11 mouse cellular contexts compared by ENCODE assay signal in the genomic region with DNA sequence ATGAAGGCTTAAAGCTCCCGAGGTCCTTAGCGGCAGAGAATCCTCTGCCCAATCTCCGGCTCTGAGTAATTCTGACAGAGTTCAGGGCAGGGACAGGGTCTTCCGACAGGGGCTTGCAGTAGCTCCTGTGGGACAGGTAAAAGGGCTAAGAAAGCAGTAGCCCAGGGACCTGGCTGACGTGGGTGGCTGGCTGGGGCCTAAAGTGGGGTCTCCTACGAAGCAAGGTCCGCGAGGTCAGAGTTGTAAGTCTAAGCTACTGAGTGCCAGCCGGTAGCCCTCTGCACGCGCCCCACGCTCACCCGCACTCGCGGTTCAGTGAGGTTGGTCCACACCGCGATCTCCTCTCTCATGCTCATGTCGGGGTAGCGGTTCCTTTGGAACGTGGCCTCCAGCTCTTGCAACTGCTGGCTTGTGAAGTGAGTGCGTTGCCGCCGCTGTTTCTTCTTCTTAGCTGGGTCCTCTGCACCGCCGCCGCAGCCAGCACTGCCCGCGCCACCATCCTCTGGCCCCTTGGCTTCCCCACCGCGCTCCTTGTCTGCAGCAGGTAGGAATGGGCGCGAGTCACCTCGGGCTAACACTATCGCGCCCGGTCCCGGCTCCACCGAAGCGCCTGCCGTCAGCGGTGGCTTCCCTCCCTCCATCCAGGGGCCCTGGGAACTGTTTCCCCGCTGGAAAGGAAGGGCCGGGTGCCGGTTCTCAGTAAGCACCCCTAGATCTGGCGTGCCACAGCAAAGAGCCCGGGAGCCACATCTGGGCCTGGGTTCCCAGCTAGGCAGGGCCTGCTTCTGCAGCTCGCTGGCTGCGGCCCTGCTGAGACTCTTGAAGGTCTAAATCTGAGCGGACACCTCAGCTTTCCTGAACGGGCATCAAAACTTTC. TPM values are rescaled to one million over a fixed set of nuclear protein-coding genes. Genes with fewer than 3 reads are reported as not detected.
DNase-seq lines count a peak whose midpoint lies in the region; ATAC-seq lines count a peak whose summit lies in the region.
"Had no signal": no experiment of that assay in that cellular context is flagged by ENCODE, and none has a peak within 500 bp of the region (broad histone marks: within the 10 kb centered on the region; RNA-seq: fewer than 3 reads in every experiment).

No protein-coding gene starts in this region.

- H3K4me3 ChIP-seq in forebrain, embryonic 11.5 days (ENCODE audit: low read depth, low read length): no peak overlapping the region
- no peak overlapping the region for H3K4me3 ChIP-seq in forebrain, embryonic 16.5 days (replicated peaks; ENCODE audit: low read length)
- no peak overlapping the region for H3K4me3 ChIP-seq in neural tube, embryonic 15.5 days (replicated peaks)
- H3K4me3 ChIP-seq: liver, embryonic 15.5 days had no signal

- no peak for ATAC-seq in forebrain, embryonic 11.5 days (replicated peaks; ENCODE audit: low FRiP score)
- no peak for ATAC-seq in forebrain, embryonic 16.5 days
- no peak for ATAC-seq in neural tube, embryonic 15.5 days (ENCODE audit: low FRiP score)
- ATAC-seq in inflammation-experienced regulatory T-cells, adult 6 months: no peak

- no peaks in the 10 kb centered on the region for H3K9me3 ChIP-seq in forebrain, embryonic 11.5 days (ENCODE audit: control insufficient read depth, low read length)
- H3K9me3 ChIP-seq in forebrain, embryonic 16.5 days (ENCODE audit: control insufficient read depth, low read length): no peaks in the 10 kb centered on the region
- H3K9me3 ChIP-seq in neural tube, embryonic 15.5 days (replicated peaks): no peaks in the 10 kb centered on the region
- H3K9me3 ChIP-seq: liver, embryonic 15.5 days had no signal

- under 1% methylated on average over 50 of the region's 50 CpGs for WGBS in forebrain, embryonic 11.5 days
- WGBS in forebrain, embryonic 16.5 days: under 1% methylated on average over 50 of the region's 50 CpGs
- under 1% methylated on average over 50 of the region's 50 CpGs for WGBS in neural tube, embryonic 15.5 days

- no peaks in the 10 kb centered on the region for H3K36me3 ChIP-seq in forebrain, embryonic 11.5 days (ENCODE audit: control insufficient read depth, insufficient read depth, low read length)
- no peaks in the 10 kb centered on the region for H3K36me3 ChIP-seq in forebrain, embryonic 16.5 days (ENCODE audit: control insufficient read depth, insufficient read depth)
- no peaks in the 10 kb centered on the region for H3K36me3 ChIP-seq in neural tube, embryonic 15.5 days
- H3K36me3 ChIP-seq: liver, embryonic 15.5 days had no signal

- no peak overlapping the region for H3K9ac ChIP-seq in forebrain, embryonic 11.5 days (ENCODE audit: low read length)
- H3K9ac ChIP-seq in forebrain, embryonic 16.5 days (replicated peaks; ENCODE audit: low read depth, low read length): no peak overlapping the region
- H3K9ac ChIP-seq in neural tube, embryonic 15.5 days (replicated peaks): no peak overlapping the region
- H3K9ac ChIP-seq: liver, embryonic 15.5 days had no signal

- no peak overlapping the region for H3K27ac ChIP-seq in forebrain, embryonic 11.5 days (ENCODE audit: low read depth, low read length)
- H3K27ac ChIP-seq in forebrain, embryonic 16.5 days (ENCODE audit: low read length): no peak overlapping the region
- H3K27ac ChIP-seq in neural tube, embryonic 15.5 days (replicated peaks): no peak overlapping the region
- H3K27ac ChIP-seq: liver, embryonic 15.5 days had no signal

- H3K4me1 ChIP-seq in forebrain, embryonic 11.5 days (replicated peaks; ENCODE audit: control insufficient read depth, insufficient read depth, low read length): peaks cover 14% of the 10 kb centered on the region; the same call in 1 of the 2 replicates
- peaks cover 18% of the 10 kb centered on the region for H3K4me1 ChIP-seq in forebrain, embryonic 16.5 days (replicated peaks; ENCODE audit: control insufficient read depth, insufficient read depth, low read length)
- H3K4me1 ChIP-seq in neural tube, embryonic 15.5 days: peaks cover 21% of the 10 kb centered on the region

- peaks cover 87% of the 10 kb centered on the region for H3K27me3 ChIP-seq in forebrain, embryonic 11.5 days (ENCODE audit: control insufficient read depth, insufficient read depth, low read length)
- H3K27me3 ChIP-seq in forebrain, embryonic 16.5 days (replicated peaks; ENCODE audit: control insufficient read depth, insufficient read depth, low read length): peaks cover 67% of the 10 kb centered on the region
- H3K27me3 ChIP-seq in neural tube, embryonic 15.5 days (replicated peaks): peaks cover 89% of the 10 kb centered on the region

- no peak overlapping the region for H3K4me2 ChIP-seq in forebrain, embryonic 11.5 days (ENCODE audit: low read depth, low read length, severe bottlenecking)
- no peak overlapping the region for H3K4me2 ChIP-seq in forebrain, embryonic 16.5 days (ENCODE audit: low read length)
- no peak overlapping the region for H3K4me2 ChIP-seq in neural tube, embryonic 15.5 days
- H3K4me2 ChIP-seq: liver, embryonic 15.5 days had no signal

- DNase-seq in forebrain, embryonic 11.5 days (ENCODE audit: low spot score): peak; percentile 62
- peak; percentile 74 for DNase-seq in neural tube, embryonic 10.5 days (ENCODE audit: extremely low spot score, low spot score)
- DNase-seq in kidney, postnatal 10 days: peak; percentile 33
- peak; percentile 35 for DNase-seq in yolk sac, embryonic 10.5 days (ENCODE audit: low spot score)
- no peak for DNase-seq in thymus, postnatal 25 days
- DNase-seq: B cell, adult 2 months; gastrocnemius, postnatal 25 days had no signal

RNA-seq across cellular contexts. Expression of gene Pitx1, which starts 7.6 kb away (rescaled TPM):
- polyA plus RNA-seq in forebrain, embryonic 11.5 days (2014; fragmentation: Nextera tagmentation; extraction: Ambion mirVana): 0.76 and 0.99 TPM in 2 replicates
- 0.35 TPM in 1 of 2 replicates, not detected in the other for polyA plus RNA-seq in forebrain, embryonic 16.5 days (2015; fragmentation: Nextera tagmentation; extraction: Ambion mirVana)
- polyA plus RNA-seq in neural tube, embryonic 15.5 days (2015; fragmentation: Nextera tagmentation; extraction: Ambion mirVana): 0.29 TPM in 1 of 2 replicates, not detected in the other
- polyA plus RNA-seq in inflammation-experienced regulatory T-cells, adult 6 months (2017; shearing (Covaris generic)): not detected

RNA-seq across cellular contexts. Expression of gene Catsper3, which starts 44.0 kb away (rescaled TPM):
- not detected in 2 replicates for polyA plus RNA-seq in forebrain, embryonic 11.5 days (2014; fragmentation: Nextera tagmentation; extraction: Ambion mirVana)
- polyA plus RNA-seq in forebrain, embryonic 16.5 days (2015; fragmentation: Nextera tagmentation; extraction: Ambion mirVana): not detected in 2 replicates
- polyA plus RNA-seq in neural tube, embryonic 15.5 days (2015; fragmentation: Nextera tagmentation; extraction: Ambion mirVana): 0.26 TPM in 1 of 2 replicates, not detected in the other
- not detected for polyA plus RNA-seq in inflammation-experienced regulatory T-cells, adult 6 months (2017; shearing (Covaris generic))
- polyA plus RNA-seq: liver, embryonic 15.5 days had no signal
